Mouse (Mus musculus) bone marrow macrophage, adult 2 months (primary cell): ENCODE data around the gene Pelp1.

Source experiments
- CTCF ChIP-seq: IDR thresholded peaks from 2 replicates; pipeline ENCODE4 v1.5.1; 2012; ENCODE audit warnings: low read depth, mild to moderate bottlenecking, low read length, moderate library complexity
- POLR2A ChIP-seq: IDR thresholded peaks from 2 replicates; pipeline ENCODE4 v1.6.1; 2012; ENCODE audit warnings: mild to moderate bottlenecking, low read depth, low read length, borderline replicate concordance

GRCm38 (mm10) chr11:70389421-70389820 lies 20.4 kb downstream of the Pelp1 start:
- TF ChIP-seq CTCF = no peak
- no peak for TF ChIP-seq POLR2A
